Mouse (Mus musculus) common myeloid progenitor, adult 5-6 weeks (primary cell): ENCODE measurements around the gene Rcsd1. TPM values are rescaled to one million over a fixed set of nuclear protein-coding genes. Genes with fewer than 3 reads are reported as not detected.

Experiments used
- ATAC-seq: replicated peaks from 2 replicates; pipeline ENCODE4 v1.8.0; 2016; ENCODE audit warnings: low read depth, mild to moderate bottlenecking, moderate TSS enrichment, inconsistent platforms; ENCODE audit not compliant: poor library complexity, severe bottlenecking
- total RNA-seq: library from RNA; stranded (forward); fragments of 200-1000, 187-1606 nt; gene quantifications from 2 replicates; pipeline ENCODE4 v1.2.3, GENCODE M21; 2017

Rcsd1 gene
- total RNA-seq, 1 experiment from 2014 or later: 83.0 TPM

GRCm38 (mm10) chr1:165695392-165696014 lies 14.1 kb downstream of the Rcsd1 start:
- no peak for ATAC-seq

- ATAC-seq: no peak
These were observed 15.7 kb downstream of the Rcsd1 start for GRCm38 (mm10) chr1:165693856-165694255.

- ATAC-seq: peak; percentile 91
These were observed 18.0 kb downstream of the Rcsd1 start for GRCm38 (mm10) chr1:165691516-165691915.

GRCm38 (mm10) chr1:165689845-165690244 lies 19.7 kb downstream of the Rcsd1 start:
- no peak for ATAC-seq

- ATAC-seq: no peak
These were observed 21.7 kb downstream of the Rcsd1 start for GRCm38 (mm10) chr1:165687861-165688260.

GRCm38 (mm10) chr1:165686963-165687362 lies 22.6 kb downstream of the Rcsd1 start:
- ATAC-seq: no peak

- ATAC-seq: no peak
These were observed 23.2 kb downstream of the Rcsd1 start for GRCm38 (mm10) chr1:165686349-165686748.

GRCm38 (mm10) chr1:165684261-165685203 lies 25.0 kb downstream of the Rcsd1 start:
- ATAC-seq: no peak

GRCm38 (mm10) chr1:165682056-165682853 lies 27.3 kb downstream of the Rcsd1 start:
- ATAC-seq: peak; percentile 15; the same call in 1 of the 2 replicates

- ATAC-seq: peak; percentile 51
These were observed 28.3 kb downstream of the Rcsd1 start for GRCm38 (mm10) chr1:165681045-165681794.

- ATAC-seq: peak; percentile 46
These were observed 29.5 kb downstream of the Rcsd1 start for GRCm38 (mm10) chr1:165680086-165680485.

- no peak for ATAC-seq
These were observed 29.9 kb downstream of the Rcsd1 start for GRCm38 (mm10) chr1:165679618-165679997.

GRCm38 (mm10) chr1:165678861-165679617 lies 30.5 kb downstream of the Rcsd1 start:
- ATAC-seq: no peak

- ATAC-seq: no peak
These were observed 32.0 kb downstream of the Rcsd1 start for GRCm38 (mm10) chr1:165677558-165677957.

- no peak for ATAC-seq
These were observed 32.6 kb downstream of the Rcsd1 start for GRCm38 (mm10) chr1:165676993-165677392.

- peak; percentile 77 for ATAC-seq
These were observed 34.4 kb downstream of the Rcsd1 start for GRCm38 (mm10) chr1:165675167-165675566.

GRCm38 (mm10) chr1:165672355-165672754 lies 37.2 kb downstream of the Rcsd1 start:
- no peak; the same call in 1 of the 2 replicates for ATAC-seq

GRCm38 (mm10) chr1:165670056-165670455 lies 39.5 kb downstream of the Rcsd1 start:
- no peak for ATAC-seq

GRCm38 (mm10) chr1:165668904-165669303 lies 40.7 kb downstream of the Rcsd1 start:
- ATAC-seq: no peak
